Mouse (Mus musculus) E14TG2a.4 (cell line): ENCODE data around the gene Mymk.

Experiments
- CTCF ChIP-seq: conservative IDR thresholded peaks from 2 replicates; pipeline ENCODE4 v1.5.1; 2014; ENCODE audit warnings: low read length
- NANOG ChIP-seq: IDR thresholded peaks from 2 replicates; pipeline ENCODE4 v1.6.1; 2014; ENCODE audit warnings: borderline replicate concordance, low read length, mixed read lengths
- POU5F1 ChIP-seq: IDR thresholded peaks from 2 replicates; pipeline ENCODE4 v1.6.1; 2014; ENCODE audit warnings: low read length, borderline replicate concordance

DNA sequence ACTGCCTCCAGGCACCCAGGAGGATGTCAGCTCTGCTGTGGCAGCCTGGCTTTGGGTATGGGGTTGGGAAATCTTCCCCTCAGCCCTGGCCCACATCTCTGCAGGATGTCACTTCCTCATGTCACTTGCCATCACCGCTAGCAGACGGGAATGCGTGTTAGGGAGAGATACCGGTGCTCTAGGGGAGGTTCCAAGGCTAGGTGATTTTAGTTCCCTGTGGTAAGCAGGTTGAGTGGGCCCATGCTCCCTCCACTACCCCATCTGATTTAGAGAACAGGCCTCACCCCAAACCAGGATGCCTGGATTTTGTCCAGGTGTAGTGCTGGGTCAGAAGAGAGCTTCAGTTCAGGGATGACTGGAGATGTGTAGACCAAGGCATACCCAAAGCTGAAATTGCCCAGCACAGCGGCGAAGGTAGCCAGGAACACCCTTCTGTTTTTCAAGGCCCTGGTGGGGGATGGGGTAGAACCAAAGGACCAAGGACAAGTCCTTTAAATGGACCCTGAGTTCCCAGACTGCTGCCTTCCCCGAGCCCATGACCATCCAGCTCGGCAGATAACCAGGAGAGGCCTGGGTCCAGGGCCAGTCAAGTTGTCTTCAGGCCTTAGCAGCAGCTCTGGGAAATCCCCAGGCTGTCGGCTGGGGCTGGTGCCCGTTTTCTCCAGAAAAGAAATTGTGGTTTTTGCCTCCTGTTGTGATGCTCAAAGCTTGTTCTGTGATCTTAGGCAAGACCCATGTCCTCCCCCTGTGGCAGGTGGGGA is 44.9 kb downstream of the Mymk start:
- no peak for TF ChIP-seq NANOG
- TF ChIP-seq CTCF: no peak
- TF ChIP-seq POU5F1: no peak
